ENCODE assay signal across 8 mouse cellular contexts in genomic region chr15:98789661-98790535, GRCm38 (mm10). TPM values are rescaled to one million over a fixed set of nuclear protein-coding genes. Genes with fewer than 3 reads are reported as not detected.
DNase-seq lines count a peak whose midpoint lies in the region; ATAC-seq and TF ChIP-seq lines count a peak whose summit lies in the region.

Wnt1 (plus strand) TSS chr15:98789857.

- no peaks in the 10 kb centered on the region for H3K79me2 ChIP-seq in myocyte (ENCODE audit: control insufficient read depth, insufficient read depth)

- intact Hi-C loops in gastrocnemius, postnatal 14 days (cut with DNase I; ENCODE audit: low total_unique reads) = no loop called here
- intact Hi-C loops in heart, postnatal 14 days (cut with DNase I) = loop anchor here (5.0 to 10.0 kb wide), 2 partner anchors 63 to 85 kb away; partner anchors contain the start of genes Ccdc65 and Fkbp11

- TF ChIP-seq POLR2A in limb, embryonic 14.5 days (IDR thresholded peaks at IDR 0.05; ENCODE audit: borderline replicate concordance, extremely low read depth, insufficient read depth, insufficient read length) = no peak
- TF ChIP-seq POLR2A in myocyte (IDR thresholded peaks at IDR 0.05; ENCODE audit: insufficient read length, low read depth) = no peak

- ATAC-seq in limb, embryonic 14.5 days (ENCODE audit: low FRiP score, low read depth) = no peak
- ATAC-seq in monocyte, adult 5-6 weeks (replicated peaks; ENCODE audit: insufficient number of reproducible peaks, low FRiP score, low TSS enrichment, poor library complexity, severe bottlenecking) = no peak

- peak; percentile 68 for DNase-seq in gastrocnemius, postnatal 10 days
- no peak for DNase-seq in gastrocnemius, postnatal 14 days
- peak; percentile 70 for DNase-seq in adrenal gland, postnatal 14 days
- peak; percentile 73 to 77 for DNase-seq in heart, postnatal 14 days
- DNase-seq in limb, embryonic 14.5 days (ENCODE audit: low spot score) = no peak
- DNase-seq in thymus, postnatal 4 days = peak; percentile 90

- WGBS in limb, embryonic 14.5 days = 3% methylated on average over 45 of the region's 51 CpGs

- H3ac ChIP-seq in myocyte (ENCODE audit: control insufficient read depth, insufficient read length) = no peak within 1 kb of the TSS

- 0 out of 2 replicates have a peak within 1 kb of the TSS, but pooled peaks have one; percentile 22 for H3K4me2 ChIP-seq in limb, embryonic 14.5 days (replicated peaks; ENCODE audit: low read depth, low read length, severe bottlenecking)
- peak within 1 kb of the TSS; percentile 54 for H3K4me2 ChIP-seq in myocyte (ENCODE audit: low read depth)

- H3K9me3 ChIP-seq in limb, embryonic 14.5 days (ENCODE audit: control insufficient read depth, low read length) = peaks cover 6% of the 10 kb centered on the region; the same call in 1 of the 2 replicates

- H3K36me3 ChIP-seq in limb, embryonic 14.5 days (ENCODE audit: control insufficient read depth, insufficient read depth, low read length) = no peaks in the 10 kb centered on the region
- H3K36me3 ChIP-seq in myocyte (ENCODE audit: control insufficient read depth, insufficient read depth) = no peaks in the 10 kb centered on the region

- peaks cover 77% of the 10 kb centered on the region for H3K27me3 ChIP-seq in limb, embryonic 14.5 days (ENCODE audit: control insufficient read depth, insufficient read depth, low read length)
- peaks cover 48% of the 10 kb centered on the region for H3K27me3 ChIP-seq in myocyte (ENCODE audit: control insufficient read depth, insufficient read depth, insufficient read length)

- 0 out of 2 replicates have a peak, but pooled peaks cover 2% of the 10 kb centered on the region for H3K4me1 ChIP-seq in limb, embryonic 14.5 days (ENCODE audit: control insufficient read depth, insufficient read depth, low read length)

- no peak within 1 kb of the TSS for H3K27ac ChIP-seq in limb, embryonic 14.5 days (replicated peaks; ENCODE audit: low read depth, low read length)

- no peak within 1 kb of the TSS for H3K9ac ChIP-seq in limb, embryonic 14.5 days (ENCODE audit: low read depth, low read length, severe bottlenecking)

- H3K4me3 ChIP-seq in limb, embryonic 14.5 days (replicated peaks; ENCODE audit: low read length) = peak within 1 kb of the TSS; percentile 34
- H3K4me3 ChIP-seq in myocyte = no peak within 1 kb of the TSS

TF ChIP-seq in myocyte, 11 proteins besides CTCF, POLR2A, EP300 and RAD21:
- TF ChIP-seq MYOD1 (IDR thresholded peaks at IDR 0.05; ENCODE audit: control insufficient read depth in 1 of 3, insufficient read length in 2 of 3, low read depth in 2 of 3) (peak in 1 of 3 experiments; percentile 36), MYOG (IDR thresholded peaks at IDR 0.05; ENCODE audit: control insufficient read depth in 1 of 3, insufficient read depth in 1 of 3, insufficient read length in 2 of 3, low read depth in 2 of 3) (peak in 1 of 3 experiments; percentile 18), POLR2AphosphoS2 (IDR thresholded peaks at IDR 0.05; ENCODE audit: insufficient read length, low read depth) (no peak)

RNA-seq across cellular contexts. Expression of gene Wnt1, which starts in this region (rescaled TPM):
- total RNA-seq in gastrocnemius, postnatal 10 days (2021) = not detected
- total RNA-seq in gastrocnemius, postnatal 14 days (2021) = under 1 TPM in 1 of 2 experiments, not detected in 1; 0.10 TPM
- total RNA-seq in adrenal gland, postnatal 14 days (2021) = not detected in 2 replicates
- total RNA-seq in heart, postnatal 14 days (2021) = not detected
- not detected in 2 replicates for polyA plus RNA-seq in limb, embryonic 14.5 days (2012; rRNA removed)
- polyA plus RNA-seq in limb, embryonic 14.5 days (2014; fragmentation: Nextera tagmentation; extraction: Ambion mirVana) = 0.08 TPM in 1 of 2 replicates, not detected in the other
- polyA plus RNA-seq in myocyte (2012; fragmentation: generic; extraction: Trizol) = 0.06 TPM
- total RNA-seq in monocyte, adult 5-6 weeks (2017) = not detected in 3 replicates

Comparison
In these comparisons a context has a peak if more than half of its experiments do, and no peak if none do; other contexts are left out.
1. Peak in DNase-seq in gastrocnemius, postnatal 10 days; RNA of the gene not detected or under 1 TPM.
2. Peak in DNase-seq in adrenal gland, postnatal 14 days; RNA of the gene not detected or under 1 TPM.
3. Peak in DNase-seq in heart, postnatal 14 days; RNA of the gene not detected or under 1 TPM.